Mouse (Mus musculus): ENCODE measurements around the gene Kbtbd13.

- TF ChIP-seq CTCF (IDR thresholded peaks at IDR 0.05; ENCODE audit: low read depth, low read length) (no peak), EP300 (IDR thresholded peaks at IDR 0.05; ENCODE audit: insufficient read depth, low read depth, low read length) (no peak)
These were observed 44.9 kb downstream of the Kbtbd13 start for GRCm38 (mm10) chr9:65346476-65347111.

All from ES-Bruce4 (cell line).